Mouse (Mus musculus) layer of hippocampus, adult 9-11 months (tissue): ENCODE results near the gene Rer1.

Experiments used
- DNase-seq: peaks from one replicate; pipeline ENCODE4 v3.0.0; 2022

Rer1 gene

DNA sequence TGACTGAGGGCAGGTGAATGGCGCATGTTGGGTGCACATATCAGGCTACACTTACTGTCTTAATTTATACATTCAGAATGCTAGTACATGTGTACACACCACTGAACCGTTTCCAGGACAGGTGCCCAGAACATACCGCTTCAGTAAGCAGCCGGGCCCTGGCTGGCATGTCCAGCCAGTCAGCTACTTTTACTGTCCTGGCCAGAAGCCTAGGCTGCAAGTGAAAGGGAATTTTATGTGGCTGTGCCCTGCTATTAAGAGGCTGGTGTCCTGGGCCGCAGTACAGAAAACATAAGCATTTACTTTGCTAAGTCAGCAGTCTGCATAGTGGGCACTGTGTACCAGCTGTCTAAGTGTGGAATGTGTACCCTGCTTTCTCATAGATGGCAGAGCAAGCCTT is 15.3 kb downstream of the Rer1 start:
- DNase-seq = no peak

DNA sequence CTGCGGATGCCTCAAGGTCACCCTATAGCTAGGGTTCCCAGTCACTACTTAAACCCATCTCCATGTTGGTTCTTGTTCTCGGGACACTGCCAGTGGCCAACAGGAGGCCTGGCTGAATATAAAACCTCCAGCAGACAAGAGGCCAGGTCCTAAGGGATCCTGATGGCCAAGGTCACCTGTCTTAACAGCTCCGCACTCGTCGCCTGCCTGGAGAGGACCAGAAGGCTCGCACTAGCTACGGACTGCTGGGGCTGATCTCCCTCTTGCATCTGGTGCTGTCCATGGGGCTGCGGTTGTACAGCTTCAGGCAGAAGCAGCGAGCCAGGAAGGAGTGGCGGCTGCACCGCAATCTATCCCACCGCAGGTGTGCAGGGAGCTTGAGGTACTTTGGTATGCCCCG is 16.0 kb downstream of the Rer1 start:
- no peak for DNase-seq

DNA sequence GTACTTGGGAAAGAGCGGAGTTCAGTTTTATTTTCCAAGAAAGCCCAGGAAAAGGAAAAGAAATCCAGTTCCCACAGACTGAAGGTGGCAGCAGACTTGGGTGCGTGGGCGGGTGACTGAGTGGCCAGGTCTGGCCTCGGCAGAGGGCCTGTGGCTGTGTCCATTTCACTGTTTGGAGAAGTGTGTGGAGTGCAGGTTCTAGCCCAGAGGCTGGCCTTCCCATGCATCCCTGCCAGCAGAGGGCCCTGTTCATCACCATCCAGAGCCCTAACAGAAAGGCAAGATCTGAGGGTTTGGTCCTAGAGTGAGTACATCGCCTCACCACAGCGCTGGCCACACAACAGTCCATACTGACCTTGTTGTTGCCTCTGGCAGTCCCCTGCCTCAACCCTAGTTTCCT is 17.0 kb downstream of the Rer1 start:
- peak; percentile 55 for DNase-seq

DNA sequence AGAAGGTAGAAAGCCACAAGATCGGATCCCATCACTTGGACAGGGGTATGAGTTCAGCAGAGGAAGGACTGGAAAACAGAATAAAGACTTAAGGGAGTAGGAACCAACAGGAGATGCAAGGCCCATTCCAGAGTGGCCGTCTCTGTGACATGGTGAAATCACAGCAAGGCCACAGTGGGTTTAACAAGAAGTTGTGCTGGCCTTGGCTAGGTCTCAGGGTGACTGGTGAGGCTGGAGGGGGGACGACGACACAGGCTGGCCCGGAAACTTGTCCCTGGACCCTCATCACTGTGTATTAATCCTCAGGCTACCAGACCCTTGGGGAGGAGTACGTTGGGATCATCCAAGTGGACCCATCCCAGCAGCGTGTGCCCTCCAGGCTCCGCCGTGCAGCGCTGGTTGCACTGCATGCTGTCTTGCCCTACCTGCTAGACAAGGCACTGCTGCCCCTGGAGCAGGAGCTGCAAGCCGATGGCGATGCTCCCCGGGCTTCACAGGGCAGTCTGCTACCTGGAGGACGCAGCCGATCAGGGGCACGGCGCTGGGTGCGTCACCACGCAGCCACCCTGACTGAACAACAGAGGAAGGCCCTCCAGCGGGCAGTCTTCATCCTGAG is 17.7 kb downstream of the Rer1 start:
- no peak for DNase-seq

DNA sequence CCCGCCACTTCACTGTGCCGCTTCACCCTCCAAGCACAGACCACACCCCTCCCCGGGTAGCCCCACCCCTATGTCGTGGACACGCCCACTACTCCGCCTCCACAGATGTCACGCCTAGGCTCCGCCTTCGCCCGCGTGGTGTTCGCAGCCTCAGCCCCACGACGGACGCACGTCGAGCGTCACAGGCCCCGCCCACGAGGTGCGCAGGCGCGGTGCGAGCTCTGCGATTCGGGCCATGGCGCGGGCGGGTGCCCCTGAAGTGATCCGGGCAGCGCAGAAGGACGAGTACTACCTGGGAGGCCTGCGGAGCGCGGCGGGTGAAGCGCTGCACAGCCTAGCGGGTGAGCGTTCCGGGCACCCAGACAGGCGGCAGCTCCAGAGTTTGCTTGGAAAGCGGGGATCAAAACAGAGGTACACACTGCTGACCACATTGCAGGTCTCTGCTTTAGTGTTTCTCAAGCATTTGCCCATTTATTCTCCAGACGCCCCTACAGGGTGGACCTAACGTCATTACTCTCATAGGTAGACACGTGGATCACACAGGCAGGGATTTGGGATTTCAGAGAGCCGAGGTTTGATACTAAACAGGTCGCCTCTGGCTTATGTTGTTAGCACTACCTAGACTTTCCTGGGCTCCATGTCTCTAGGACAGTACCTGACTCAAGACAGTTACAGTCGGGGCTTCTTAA is 19.2 kb downstream of the Rer1 start, which contains the start of gene Pex10:
Gene Pex10 (plus strand): TSS at position 183 of the 689 bp plus-strand sequence.
- DNase-seq = peak; percentile 97

DNA sequence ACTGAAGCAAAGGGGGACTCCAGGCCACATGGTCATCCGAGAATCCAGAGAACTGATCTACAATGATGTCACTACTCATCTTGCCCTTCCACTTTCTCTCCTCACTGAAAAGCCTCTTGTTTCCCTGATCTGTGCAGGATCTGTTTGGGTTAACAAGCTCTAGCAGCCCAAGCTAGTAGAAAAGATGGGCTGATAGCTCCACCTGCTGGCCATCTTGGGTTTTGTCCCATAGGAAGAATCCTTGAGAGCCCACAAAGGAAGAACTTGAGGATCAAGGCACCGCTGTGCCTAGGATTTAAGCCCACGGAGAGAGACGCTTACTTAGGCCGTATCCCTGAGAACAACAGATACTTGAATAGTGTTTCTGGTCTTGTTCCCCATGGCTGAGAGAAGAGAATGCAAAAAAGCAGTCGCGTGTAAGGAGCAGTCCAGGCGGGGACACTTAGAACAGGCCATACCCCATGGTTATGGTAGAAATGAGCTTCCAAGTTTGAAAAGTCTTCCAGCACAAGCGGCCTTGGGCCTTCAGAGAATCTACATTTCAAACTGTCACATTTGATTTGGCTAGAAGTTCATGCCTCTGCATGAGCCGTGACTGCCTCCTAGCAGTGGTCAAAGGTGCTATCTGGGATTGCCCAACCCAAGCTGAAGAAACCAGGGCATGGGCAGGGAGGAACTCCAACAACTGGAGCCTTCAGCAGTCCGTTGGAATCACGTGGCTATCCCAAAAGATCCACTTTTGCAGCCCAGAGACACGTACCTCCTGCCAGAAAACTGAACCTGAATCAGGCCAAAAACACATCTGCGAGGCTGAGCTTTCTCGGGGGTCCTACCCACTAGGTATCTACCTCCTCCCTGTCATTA is 20.0 kb downstream of the Rer1 start:
- DNase-seq = peak; percentile 88

DNA sequence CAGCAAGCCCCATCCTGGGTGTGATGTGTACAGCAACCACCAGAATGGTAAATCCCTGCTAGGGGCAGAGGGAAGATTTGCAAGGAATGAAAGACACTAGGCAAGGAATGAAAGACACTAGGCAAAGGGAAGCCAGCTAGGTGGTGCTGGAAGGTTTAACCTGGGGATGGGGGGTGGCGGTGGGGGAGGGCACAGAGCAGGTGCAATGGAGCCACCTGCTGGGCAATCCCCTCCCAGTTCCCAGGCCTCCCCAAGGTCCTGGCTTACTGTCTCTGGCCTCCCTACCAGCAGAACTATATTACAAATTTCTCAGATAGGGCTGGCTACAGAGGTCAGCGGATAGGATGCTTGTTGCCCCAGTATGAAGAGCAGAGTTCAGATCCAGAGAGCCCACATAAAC is 21.7 kb downstream of the Rer1 start:
- DNase-seq = no peak

DNA sequence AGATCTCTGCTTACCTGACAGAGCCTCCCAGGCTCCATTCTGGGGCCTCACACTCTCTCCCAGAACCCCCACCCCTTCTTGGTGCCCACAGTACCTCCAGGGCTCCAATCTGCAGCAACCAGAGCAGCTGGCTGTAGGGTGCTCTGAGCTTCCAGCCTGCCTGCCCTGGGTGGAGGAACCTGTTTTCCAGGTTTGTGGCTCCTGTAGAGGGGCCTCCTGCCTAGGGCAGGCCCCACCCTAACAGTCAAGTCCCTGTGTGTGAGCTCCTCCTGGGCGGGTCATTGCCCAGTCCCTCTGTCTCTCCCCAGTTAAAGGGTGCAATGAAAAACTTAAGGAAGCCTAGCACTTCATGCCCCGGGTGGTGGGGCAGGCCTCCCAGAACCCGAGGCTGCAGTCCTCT is 22.3 kb downstream of the Rer1 start:
- no peak for DNase-seq

DNA sequence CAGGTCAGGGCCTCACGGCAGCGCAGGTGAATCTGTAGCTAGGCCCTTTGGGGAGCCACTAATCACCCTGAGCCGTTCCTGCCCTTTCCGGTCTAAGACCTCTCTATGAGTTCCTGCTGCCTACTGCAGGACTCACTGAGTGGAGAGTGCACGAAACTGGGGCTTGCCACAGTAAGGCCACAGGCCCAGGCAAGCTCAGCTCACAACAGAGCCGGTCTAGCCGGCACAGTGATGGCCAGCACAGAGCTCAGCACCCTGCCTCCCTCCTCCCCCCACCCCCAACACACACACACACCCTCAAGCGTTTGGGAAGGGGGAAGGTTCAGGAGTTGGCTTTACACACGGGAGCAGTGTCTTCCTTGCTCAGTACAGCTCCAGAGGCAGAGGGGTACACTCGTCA is 27.9 kb downstream of the Rer1 start:
- no peak for DNase-seq

DNA sequence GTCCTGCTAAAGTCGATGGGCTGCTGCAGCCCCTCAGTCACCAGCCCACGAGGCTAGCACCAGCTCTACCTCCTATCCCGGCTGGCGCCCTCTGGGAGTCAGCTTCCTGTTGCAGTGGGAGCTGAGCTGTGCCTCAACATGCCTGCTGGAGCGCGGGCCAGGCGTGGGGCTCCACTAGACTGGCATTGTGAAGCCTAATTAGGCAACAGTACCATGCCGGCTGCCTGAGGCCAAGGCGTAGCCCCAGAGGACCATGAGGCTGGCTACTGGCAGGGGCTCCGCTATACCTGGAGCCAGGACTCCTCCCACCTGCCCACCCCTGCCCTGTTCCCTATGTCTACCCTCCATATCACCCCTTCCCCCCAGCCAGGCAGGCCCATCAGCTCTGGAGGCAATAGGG is 29.5 kb downstream of the Rer1 start, which contains the start of gene Plch2:
Gene Plch2 (minus strand): TSS at position 61 of the 400 bp plus-strand sequence.
- DNase-seq = no peak

DNA sequence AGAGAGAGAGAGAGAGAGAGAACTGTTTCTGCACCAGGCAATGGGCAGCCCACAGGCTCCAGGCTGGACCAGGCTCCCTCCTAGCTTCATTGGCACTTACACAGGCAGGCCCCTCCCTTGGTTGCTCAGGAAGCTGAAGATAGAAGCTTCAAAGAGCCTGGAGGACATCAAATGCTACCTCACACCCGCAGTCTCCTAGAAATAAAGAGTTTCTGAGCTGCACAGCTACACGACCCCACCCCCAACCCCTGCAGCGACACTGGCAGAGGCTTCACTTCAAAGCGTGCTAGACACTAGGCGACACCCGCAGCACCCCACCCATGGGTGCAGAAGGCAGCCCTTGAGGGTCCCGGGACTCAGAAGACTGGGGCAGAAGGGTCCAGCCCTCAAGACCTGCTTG is 36.1 kb downstream of the Rer1 start:
- no peak for DNase-seq

DNA sequence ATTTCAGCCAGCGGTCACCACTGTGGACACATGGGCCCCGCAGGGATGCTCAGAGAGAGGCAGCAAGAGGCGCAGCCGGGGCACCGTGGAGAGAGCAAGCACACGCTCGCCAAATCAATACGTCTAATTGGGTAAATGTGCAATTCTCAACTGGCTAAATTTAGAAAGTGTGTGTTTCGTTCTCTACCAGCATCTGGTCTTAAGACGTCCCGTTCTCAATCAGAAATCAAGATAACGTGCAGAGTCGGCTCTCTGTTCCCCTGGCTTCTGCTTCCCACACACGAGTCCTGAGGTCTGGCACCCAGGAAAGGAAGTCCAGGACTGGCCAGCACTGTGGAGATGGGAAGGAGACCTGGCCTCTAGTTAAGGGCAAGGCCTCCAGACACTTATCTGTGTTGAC is 39.5 kb downstream of the Rer1 start:
- no peak for DNase-seq

DNA sequence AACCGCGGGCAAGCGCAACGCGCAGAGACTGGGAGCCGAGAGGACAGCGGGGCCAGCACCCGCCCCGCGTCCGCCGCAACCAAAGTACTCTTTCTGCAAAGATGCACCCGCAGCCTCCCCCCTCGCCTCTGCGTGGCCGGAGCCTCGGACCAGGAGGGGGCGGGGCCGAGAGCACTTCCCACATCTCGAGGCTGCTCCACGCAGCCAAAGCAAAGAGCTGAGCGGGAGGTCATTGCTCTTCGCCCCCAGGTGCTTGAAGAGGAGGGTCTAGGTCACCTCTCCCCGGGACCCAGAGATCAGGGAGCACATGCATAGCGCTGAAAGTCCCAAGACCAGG is 42.9 kb downstream of the Rer1 start:
- DNase-seq = no peak

DNA sequence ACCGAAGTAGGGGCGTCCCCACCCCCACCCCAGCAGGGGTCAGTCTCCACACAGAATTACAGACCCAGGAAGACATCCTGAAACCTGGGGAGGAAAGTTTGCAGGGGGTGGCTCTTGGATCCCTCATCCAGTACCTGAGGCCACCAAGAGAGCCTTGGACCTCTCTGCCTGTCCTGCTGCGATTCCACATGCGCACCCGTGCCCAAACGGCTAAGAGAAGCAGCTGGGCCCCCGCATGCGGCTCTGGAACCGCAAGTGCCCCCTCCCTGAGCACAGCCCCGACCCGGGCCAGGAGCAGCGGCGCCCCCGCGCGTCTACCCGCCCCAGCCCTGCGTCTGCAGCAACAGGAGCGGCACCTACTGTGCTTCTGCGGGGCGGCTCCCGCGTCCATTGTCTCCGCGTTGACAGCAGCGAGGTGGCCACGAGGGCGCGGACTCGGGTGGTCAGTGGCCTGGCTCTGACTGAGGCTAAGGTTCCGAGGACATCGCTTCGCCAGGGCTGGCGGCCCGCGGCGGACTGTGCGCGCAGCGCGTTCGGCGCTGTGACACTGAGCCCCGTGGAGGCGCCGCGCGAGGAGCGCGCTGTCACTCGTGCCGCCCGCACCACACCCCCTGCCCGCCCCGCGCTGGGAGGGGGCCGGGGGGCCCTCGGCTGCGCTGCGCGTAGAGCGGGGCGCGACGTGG is 43.4 kb downstream of the Rer1 start:
- DNase-seq = no peak

DNA sequence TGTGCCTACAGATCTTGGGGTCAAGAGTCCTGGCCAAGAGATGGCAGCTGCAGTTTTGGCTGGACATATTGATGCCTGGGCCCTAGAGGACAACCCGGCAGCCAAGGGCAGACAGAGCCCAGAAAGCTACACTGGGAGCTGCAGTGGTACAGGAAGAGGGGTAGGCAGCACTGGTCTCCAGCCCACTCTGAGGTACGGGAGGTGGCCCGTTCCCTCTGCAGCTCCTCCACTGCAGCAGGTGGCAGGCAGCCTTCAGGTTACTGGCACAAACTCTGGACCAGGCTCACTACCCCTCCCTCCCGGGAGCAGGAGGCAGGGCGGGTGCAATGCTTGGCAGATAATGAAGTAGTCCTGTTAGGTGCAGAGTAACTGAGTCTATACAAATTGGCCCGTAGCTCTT is 45.5 kb downstream of the Rer1 start:
- DNase-seq = no peak

DNA sequence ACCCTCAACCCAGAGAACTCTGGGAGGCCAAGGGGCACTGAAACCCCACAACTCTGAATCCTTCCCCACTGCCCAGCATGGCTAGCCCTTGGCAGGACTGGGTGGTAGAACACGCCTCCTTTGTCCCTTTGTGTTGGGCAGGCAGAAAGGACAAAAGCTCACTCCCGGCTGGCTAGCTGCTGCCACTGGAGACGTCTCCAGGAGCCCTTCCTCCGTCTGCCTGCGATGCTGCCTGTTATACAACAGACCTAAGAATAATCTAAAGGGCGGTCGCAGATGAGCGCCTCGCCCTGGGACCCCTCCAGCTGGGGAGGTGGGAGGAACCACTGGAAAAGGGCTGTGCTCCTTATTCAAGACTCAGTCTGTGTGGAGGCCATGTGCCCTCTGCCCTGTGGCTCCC is 46.0 kb downstream of the Rer1 start:
- no peak for DNase-seq

DNA sequence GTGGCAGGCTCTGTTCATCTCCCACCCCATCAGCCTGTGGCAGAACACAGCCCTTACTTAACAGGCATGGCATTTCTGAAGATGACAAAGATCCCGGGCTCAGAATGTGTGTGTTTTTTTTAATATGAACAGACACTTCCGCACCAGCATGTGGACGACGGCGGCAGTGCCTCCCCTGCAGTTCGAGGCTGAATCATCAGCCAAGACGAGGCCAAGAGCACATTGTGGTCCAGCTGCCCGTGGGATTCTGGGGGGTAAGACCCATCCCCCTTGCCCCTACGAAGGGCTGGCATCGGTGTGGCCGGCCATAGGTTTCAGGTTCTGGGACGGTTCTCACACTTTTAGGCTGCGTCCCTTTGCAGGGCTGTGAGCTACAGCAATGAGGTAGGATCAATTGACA is 51.4 kb downstream of the Rer1 start:
- peak; percentile 43 for DNase-seq

DNA sequence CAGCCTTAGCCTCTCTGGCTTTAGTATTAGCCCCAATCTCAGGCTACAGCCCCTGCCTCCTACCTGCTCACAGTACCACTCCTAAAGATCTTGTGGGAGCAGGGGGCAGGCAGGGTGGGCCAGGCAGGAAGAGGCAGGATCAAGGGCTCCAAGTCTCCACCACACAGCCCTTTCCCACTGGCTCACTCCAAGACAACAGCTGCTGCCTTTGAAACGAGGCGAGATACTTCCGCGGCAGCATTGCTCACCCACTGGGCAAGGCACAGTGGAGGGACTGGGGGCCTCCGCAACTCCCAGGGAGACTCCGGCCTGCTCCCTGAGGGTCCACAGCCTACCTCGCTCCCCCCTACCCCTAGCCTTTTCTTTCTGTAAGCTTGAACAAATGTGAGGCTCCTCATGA is 52.0 kb downstream of the Rer1 start:
- no peak for DNase-seq

DNA sequence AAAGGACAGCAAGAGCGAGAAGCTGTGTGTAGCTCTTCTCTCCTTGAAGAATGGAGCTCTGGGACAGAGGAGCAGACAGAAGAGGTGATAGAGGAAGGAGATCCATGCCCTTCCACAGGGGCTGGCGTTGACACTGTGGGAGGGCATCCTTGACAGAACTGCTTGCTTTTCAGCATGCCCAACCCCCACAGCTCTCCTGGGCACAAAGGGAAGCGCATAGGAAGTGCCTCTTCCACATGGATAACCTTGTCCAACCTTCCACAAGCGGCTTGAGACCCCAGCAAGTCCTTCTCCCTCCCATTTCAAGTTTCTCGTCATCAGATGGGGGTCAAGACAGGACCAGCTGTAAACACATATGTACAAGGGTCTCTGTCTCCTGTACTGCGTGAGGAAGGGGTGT is 53.1 kb downstream of the Rer1 start:
- no peak for DNase-seq

DNA sequence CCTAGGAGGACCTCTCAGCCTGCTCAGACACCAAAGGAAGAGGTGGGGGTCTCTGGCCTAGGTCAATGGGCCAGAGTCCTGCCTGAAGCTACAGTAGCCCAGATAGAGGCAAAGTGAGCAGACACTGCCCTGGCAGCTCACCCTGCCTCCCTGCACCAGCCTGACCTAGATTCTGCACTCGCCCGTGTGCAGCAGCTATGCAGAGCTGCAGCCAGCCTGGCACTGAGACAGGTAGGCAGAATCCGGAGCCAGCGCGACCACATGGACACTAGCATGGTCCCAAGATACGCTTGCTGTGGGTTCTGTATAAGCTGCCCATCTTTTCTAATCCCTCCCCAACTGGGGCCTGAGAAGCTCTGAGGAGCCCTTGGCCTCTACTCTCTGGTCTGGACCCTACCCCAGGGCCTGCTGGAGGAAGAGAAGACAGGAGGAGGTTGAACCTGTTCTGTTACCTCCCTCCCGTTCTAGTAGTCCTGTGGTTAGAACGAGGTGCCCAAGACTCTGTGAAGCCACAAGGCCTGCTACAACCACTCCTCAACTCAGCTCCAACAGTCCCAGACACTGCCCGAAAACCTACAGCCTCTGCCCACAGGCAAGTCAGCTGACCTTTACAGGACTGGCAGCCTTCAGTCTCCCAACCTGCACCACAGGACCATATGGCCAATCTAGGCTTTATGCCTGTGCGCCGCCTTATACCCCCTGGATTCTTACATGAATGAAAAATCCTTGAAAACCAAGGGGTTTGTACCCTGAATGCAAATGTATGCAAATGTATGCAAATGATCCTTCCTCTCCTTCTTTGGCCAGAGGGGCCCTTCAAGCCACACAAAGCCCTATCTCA is 61.8 kb downstream of the Rer1 start:
- DNase-seq = no peak
